Mouse (Mus musculus) small intestine, adult 2 months (tissue): ENCODE measurements around the gene Ank.
"Not testable (repeated sequence)": the region's sequence is repeated elsewhere in the genome, so short reads cannot be mapped to it uniquely, and the experiment has no call there.

Source experiments
- CTCF ChIP-seq: fragments of 200-500 bp; IDR thresholded peaks from 2 replicates; pipeline ENCODE4 v1.5.1; 2012; ENCODE audit warnings: low read depth, mild to moderate bottlenecking, control low read depth, inconsistent platforms, low read length, moderate library complexity, mixed read lengths; ENCODE audit not compliant: insufficient replicate concordance, insufficient read length; ENCODE audit errors: extremely low read depth
- POLR2A ChIP-seq: fragments of 200-500 bp; IDR thresholded peaks from 2 replicates; pipeline ENCODE4 v1.6.1; 2012; ENCODE audit warnings: low read depth, mild to moderate bottlenecking, control low read depth, inconsistent platforms, low read length, moderate library complexity

DNA sequence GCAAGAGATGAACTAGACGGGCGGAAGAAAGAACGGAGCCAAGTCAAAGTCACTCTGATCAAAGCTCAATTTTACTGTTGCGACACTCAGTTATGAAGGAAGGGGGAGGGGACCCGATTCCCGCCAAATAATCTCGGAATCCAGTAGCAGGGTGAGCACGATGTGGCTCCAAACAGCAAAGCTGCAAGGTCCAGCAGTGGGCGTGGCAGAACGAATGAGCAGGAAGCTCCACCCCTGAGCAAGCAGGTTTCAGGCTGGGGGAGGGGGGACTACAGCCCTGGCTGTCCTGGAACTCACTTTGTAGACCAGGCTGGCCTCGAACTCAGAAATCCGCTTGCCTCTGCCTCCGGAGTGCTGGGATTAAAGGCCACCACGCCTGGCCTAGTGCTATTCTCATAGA lies 6.7 kb upstream of the Ank start:
- TF ChIP-seq CTCF, POLR2A: not testable (repeated sequence)
